In genomic region chr1:62666780-62667179, GRCm38 (mm10) we compare ENCODE assay signal across 16 mouse cellular contexts.
"Had no signal": no experiment of that assay in that cellular context is flagged by ENCODE, and none has a peak within 500 bp of the region (broad histone marks: within the 10 kb centered on the region; RNA-seq: fewer than 3 reads in every experiment).

No protein-coding gene starts in this region.

- H3K27me3 ChIP-seq: neural tube, embryonic 13.5 days; neural tube, embryonic 15.5 days; stomach, embryonic 15.5 days had no signal

- H3K9ac ChIP-seq: neural tube, embryonic 13.5 days; neural tube, embryonic 15.5 days; stomach, embryonic 15.5 days had no signal

- H3K4me3 ChIP-seq: neural tube, embryonic 13.5 days; neural tube, embryonic 15.5 days; stomach, embryonic 15.5 days had no signal

- H3K36me3 ChIP-seq: neural tube, embryonic 13.5 days; neural tube, embryonic 15.5 days; stomach, embryonic 15.5 days had no signal

- H3K4me2 ChIP-seq: neural tube, embryonic 13.5 days; neural tube, embryonic 15.5 days; stomach, embryonic 15.5 days had no signal

- H3K27ac ChIP-seq: neural tube, embryonic 13.5 days; neural tube, embryonic 15.5 days; stomach, embryonic 15.5 days; stomach, postnatal 0 days had no signal

- H3K9me3 ChIP-seq: stomach, embryonic 15.5 days had no signal

- DNase-seq: retina, postnatal 1 day; right cerebral cortex, adult 18-20 months; right cerebral cortex, postnatal 14 days; right cerebral cortex, postnatal 25 days; right cerebral cortex, postnatal 4 days; spleen, adult 18-20 months; thymus, adult 18-20 months; thymus, adult 2 months; thymus, postnatal 14 days; thymus, postnatal 25 days; thymus, postnatal 36 days; thymus, postnatal 4 days had no signal
